Mouse (Mus musculus) embryo, embryonic 9.5 days (tissue): ENCODE measurements around the gene Ankrd2.
A peak's percentile ranks its signal among the peaks of the same experiment; 100 is the strongest.

Experiments used
- DNase-seq: peaks from one replicate; pipeline ENCODE4 v3.0.0-alpha.2; 2017; ENCODE audit errors: extremely low spot score

Ankrd2 gene

DNA sequence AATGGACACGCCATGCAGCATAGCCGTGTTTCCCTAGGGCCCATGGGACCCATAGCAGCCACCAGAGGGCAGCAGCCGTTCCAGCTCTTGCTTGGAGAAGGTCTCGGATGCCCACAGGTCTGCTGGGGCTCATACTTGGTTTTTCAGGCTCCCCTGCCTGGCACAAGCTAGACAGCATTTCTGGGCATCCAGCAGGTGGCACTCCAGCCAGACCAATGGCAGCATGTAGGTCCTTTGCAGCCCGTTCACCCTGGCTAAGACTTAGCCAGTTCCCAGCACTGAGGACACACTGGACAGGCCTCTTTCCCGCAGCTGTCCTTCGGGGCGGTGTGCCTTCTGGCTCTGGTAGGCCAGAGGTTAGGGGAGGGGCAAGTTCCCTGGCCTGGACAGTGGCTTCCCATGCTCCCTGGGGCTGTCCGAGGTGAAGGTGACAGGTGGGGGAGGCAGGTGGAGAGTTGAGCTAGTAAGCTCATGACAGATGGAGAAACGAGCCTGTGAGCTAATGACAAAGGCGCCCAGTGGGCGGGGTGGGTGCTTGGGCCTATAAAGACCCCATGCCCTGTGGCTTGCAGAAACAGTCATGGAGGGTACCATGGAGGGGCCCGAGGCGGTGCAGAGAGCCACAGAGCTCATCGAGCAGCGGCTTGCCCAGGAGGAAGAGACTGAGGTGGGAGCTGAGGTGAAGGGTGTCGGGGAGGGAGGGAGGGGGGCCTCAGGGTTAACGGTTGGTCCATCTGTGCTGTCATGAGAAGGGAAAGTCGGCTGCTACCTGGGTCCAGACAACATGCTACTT lies at the start of gene Ankrd2:
TSS of gene Ankrd2 (plus strand) at position 545 of the 793 bp plus-strand sequence.
- peak; percentile 78 for DNase-seq

DNA sequence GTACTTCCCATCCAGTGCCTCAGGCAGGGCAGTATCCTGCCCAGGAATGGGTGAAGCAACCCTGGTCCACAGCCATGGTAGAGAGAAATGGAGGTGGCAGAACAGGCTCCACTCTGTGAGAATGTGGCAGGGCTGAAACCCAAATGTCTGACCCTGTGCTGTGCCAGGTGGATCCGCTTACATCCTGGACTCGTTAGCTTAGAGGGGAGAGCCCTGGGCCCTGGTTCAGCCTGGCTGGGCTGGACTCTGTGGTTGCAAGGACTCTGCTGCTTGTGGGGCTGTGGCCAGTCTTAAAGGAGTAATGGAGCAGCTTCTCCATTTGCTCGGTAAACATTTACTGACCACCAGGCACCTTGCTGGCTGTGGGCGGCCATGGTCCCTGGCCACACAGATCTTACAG lies 48.6 kb upstream of the Ankrd2 start:
- DNase-seq = no peak

DNA sequence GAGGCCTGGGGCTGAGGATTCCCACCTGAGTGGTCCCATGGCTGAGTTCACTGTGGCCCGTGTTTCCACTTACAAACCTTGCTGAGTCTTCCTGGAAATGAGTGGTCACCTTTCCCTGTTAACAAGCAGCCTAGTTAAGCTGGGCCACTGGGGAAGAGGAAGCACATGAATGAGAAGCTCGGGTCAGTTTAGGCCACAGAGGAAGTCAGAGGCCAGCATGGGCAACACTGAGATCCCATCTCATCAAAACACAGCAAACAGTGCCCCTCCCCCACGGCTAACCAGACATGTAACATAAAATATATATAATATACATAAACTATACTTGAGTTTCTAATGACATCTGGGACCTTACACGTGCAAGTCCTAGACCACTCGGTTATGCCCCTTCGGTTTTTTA lies 46.0 kb upstream of the Ankrd2 start:
- DNase-seq = no peak

DNA sequence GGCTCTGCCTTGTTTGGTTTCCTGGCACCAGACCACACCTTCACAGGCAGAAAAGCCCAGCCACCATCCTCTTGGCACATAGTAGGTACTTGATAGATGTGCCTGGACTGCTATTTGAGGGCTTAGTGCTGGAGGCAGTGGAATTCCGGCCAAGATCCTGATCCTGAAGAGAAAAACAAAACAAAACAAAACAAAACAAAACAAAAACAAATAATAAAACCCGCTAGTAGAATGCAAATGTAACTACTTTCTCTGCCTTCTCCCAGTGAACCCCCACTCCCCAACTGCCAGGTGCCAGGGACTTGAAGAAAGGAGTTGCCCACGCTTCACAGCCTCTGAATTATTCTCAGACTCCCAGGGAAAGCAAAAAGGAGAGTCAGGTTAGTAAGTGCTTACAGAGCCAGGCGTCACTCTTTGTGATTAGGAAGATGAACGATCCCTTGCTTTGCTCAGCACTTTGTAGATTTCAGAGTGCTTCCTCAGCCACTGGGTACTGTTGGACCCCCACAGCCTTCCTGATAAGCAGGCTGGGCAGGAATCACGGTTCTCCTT lies 43.8 kb upstream of the Ankrd2 start:
- no peak for DNase-seq

DNA sequence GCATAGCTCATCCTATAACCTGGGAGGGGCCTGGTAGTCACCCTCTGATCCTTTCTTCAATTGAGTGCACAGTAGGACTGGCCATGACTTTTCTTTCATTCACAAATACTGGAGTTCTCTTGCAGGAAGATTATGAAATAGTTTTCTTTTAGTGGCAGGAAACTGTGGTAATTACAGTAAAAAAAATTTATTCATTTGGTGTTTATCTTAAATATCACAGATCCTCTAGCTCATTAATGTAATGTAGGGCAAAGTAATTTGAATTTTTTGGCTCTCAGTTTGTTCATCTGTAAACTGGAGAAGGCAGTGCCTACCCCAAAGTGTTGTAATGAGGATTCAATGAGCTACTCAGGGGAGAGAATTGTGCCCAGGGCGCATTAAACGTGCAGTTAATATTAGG lies 42.8 kb upstream of the Ankrd2 start:
- no peak for DNase-seq

DNA sequence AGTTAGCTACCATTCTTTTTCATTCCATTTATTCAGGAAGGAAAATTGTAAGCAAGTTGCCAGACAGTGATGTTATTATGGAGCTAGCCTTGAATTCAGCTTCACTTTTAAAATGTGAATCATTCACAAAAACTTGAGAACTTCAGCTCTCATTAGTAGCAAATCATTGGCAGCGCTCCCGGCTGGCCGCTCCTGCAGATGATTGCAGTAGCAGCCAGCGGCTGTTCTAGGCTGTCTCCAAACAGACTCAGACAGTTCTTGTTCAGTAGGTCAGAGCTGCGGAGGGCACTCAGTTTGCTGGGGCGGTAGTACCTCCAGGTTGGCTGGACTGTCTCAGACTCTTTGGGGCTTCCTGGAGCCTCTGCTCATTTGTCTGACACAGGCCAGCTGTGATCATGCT lies 42.3 kb upstream of the Ankrd2 start:
- no peak for DNase-seq

DNA sequence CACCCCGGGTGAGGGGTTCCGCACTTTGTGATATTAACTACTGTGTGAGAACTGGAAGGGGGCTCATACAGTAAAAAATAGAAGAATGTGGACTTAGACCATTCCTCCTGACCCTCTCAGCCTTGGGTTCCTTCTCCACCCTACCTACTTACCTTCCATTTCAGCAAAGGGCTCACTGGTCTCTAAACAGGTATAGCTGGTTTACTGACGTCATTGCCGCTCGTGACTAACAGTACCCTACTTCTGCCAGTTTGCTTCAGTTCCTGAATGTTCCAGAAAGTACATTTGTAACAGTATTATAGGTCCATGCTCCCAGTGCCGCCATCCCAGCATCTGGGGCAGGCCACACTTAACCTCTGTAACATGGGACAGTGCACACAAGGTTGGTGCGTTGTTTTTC lies 41.8 kb upstream of the Ankrd2 start:
- no peak for DNase-seq

DNA sequence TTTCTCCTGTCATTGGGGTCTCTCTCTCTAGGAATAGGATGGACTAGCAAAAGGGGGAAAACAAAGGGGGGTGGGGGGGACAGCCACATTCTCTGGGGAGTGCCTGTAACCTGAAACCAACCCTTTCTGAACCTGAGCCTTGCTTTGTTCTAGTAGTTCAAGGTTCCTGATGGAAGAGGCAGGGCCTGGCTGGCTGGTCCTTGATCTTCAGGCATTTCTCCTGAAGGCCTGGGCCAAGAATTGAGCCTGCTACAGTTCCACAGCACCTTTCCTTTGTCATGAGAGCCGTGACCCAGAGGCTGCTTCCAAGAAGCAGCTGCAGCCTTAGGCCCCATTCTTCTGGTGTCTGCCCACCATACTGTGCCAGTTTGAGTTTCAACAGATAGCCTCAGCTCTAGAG lies 40.3 kb upstream of the Ankrd2 start:
- DNase-seq = no peak

DNA sequence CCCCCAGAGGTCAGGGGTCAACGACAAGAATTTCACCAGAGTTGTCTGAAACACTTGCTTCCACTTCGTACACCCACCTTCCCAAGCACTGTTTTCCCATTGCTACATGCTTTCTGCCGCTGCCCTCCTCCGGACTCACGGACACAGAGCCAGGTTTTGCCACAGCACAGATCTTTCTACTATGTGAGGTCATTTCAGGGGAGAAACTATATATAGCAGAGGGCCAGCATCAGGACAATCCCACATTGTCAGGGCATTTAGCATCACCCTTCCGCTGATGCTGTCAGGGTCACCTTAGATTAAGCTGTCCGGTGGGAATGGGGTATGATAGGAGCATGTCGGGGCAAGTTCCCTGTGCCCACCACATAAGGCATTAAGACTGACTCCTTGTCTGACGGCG lies 38.7 kb upstream of the Ankrd2 start:
- DNase-seq = no peak

DNA sequence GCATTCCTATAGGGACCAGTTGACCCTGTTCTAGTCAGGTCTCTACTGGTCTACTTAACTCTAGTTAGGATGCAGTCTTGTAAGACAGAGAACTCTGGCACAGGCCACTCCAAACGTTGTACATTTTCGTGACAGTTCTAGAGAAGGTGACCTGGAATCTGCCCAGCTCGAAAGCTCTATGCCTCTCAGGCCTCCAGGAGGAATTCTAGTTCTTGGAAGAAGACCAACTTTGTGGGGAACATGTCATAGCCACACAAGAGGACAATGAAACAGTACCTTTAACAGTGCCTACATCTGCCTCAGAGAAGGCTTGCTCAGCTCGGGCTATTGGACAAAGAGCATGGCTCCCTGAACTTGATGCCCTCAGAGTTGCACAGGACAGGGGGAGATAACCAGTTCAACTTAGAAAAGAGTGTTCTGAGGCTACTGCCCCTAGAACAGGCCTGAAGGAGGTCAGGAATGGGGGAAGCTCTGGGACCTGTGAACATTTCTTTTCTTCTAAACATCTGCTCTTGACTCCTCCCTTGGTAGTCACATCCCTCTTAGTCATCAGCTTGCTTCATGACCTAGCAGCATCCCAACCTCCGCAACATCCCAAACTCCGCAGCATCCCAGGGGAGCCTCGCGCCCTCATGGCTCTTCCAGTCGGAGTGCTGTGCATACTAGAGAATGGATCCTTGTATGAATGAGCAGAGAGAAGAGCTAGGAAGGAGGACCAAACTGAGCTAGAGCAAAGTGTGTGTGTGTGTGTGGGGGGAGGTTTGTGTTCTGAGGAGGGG lies 36.8 kb upstream of the Ankrd2 start:
- DNase-seq = no peak

DNA sequence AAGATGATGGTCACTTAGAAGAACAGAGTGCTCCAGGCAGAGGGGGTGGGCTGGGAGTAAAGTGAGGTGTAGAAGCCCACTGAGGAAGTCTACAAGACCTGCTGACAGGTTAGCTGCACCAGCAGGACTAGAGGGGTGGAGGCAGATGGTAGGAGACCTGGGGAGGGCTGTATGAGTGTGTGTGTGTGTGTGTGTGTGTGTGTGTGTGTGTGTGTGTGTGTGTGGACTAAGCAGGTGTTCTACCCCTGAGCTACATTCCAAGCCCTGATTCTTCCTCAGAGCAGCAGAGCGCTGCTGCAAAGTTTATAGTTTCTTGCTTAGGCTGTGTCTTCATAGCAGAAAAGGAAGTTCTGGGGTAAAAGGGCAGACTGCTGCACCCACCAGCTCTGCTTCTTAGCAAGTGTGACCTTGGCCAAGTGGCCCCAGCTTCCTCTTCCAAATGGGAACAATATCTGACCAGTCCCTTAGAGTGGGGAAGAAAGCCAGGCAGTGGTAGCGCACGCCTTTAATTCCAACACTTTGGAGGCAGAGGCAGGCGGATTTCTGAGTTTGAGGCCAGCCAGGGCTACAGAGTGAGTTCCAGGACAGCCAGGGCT lies 36.0 kb upstream of the Ankrd2 start:
- DNase-seq = no peak

DNA sequence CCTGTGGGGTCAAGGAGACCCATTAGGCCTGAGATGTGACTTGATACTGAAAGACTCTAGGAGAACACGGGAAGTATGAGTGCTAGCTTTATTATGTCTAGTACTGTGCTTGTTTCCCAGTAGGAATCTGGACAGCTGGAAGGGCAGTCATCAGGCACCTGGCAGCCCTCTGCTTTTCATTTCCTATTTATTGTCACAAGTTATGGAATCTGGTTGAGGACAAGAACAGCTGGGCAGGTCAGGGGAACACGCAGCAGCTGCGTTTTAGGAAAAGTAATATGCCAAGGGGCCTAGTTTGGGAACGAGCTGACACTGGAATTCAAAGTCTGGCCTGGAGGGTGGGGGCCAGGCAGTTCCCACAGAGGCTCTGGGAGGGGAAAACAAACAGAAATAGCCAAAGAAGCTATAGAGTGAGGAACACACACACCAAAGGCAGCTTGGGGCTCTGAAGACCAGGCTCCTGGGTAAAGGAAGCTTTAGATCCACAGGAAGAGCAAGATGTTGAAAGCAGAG lies 35.3 kb upstream of the Ankrd2 start:
- DNase-seq = no peak

DNA sequence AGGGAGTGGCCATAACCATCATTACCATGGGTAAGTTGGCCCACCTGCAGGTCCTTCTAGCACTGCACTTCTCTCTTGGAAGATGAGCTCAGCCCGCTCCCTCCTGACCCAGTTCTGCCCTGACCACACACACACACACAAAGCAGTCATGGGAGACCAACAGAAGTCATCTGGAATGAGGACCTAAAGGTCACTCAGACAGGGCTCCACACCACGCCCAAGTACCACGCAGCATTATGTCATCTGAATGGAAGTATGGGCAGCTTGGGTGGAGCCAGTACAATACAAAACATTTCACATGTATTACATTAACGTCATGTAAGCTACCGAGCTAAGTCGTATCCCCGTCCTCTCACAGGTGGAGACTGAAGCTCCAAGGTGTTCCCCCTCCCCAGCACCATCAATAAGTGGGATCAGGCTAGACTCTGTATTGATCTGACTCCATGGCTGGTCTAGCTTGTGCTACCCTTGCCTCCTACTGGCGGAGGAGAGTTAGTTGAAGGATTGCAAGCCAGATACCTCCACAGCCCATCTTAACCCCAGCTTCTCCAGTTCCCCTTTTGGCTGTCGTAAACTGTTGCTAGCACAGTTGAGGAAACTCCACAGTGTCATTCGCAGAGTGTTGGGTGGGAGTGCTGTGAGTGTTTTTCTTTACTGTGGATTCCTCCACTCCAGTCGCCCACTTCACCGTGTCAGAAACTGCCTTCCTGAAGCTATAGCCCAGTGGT lies 34.4 kb upstream of the Ankrd2 start:
- no peak for DNase-seq

DNA sequence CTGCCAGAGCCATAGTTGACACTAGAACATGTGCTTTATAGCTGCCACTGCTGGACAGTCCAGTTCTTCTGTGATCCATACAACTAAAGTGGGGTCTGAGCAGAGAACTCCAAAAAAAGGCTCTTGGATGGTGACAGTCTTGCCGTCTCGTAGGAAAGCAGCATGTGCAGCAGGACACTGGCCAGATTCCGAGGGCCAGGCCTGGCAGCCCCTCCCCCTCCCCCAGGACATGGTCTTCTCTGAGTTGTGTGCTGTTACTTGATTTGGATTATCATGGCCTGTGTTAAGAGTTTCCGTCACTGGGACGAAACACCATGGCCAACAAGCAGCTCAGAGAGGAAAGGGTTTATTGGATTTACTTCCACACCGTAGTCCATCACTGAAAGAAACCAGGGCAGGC lies 31.5 kb upstream of the Ankrd2 start:
- DNase-seq = no peak

DNA sequence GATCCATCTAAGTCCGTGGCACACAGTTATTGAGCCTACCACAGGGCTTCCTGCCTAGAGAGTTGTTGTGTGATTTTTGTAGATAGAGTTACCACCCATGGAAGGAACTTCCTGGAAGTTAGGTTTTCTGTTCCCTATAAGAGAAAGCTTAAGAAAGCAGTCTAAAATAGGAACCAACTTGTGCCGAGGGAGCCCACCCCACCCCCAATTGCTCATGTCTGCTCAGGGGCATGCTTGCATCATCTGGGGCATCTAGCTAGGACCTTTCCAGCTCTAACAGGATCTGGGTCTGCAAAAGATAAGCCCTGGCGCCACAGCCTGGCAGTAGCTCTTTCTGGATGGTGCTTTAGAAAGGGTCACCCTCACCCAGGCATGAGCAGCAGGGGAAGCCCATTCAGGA lies 30.2 kb upstream of the Ankrd2 start:
- no peak for DNase-seq

DNA sequence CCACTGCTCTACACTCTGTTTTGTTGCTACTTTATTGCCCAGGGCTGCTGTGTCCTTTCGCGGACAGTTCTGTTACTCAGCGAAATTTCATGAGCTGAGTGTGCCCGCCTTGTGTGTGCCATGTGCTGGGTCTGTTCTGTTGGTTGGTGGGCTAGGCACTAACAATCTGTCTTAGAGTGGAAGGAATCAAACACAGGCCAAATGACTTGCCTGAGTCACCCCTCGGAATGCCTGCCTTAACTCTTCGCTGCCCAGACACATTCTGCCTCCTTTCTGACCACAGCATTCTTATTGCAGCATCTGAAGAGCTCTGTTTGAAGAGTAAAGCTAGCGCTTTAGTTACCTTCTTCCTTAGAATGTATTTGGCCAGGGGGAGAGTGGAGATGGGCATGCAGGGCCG lies 29.2 kb upstream of the Ankrd2 start:
- DNase-seq = no peak

DNA sequence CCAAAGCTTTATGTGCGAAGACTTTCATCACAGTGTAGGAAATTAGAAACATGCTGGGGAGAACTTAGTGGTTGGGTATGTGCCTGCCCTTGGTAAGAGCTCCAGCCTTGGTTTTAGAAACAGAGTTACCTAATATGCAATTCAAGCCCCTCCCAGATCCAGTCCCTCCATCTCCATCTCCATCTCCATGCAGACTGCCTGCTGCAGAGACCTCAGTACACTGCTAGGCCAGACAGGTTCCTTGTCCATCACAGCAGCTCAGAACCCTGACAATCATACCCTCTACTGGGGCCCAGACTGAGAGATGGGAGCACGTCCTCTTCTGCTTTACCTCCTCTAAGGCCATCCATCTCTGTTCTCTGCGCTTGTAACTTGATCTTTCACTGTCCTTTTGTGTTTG lies 27.2 kb upstream of the Ankrd2 start:
- DNase-seq = no peak

DNA sequence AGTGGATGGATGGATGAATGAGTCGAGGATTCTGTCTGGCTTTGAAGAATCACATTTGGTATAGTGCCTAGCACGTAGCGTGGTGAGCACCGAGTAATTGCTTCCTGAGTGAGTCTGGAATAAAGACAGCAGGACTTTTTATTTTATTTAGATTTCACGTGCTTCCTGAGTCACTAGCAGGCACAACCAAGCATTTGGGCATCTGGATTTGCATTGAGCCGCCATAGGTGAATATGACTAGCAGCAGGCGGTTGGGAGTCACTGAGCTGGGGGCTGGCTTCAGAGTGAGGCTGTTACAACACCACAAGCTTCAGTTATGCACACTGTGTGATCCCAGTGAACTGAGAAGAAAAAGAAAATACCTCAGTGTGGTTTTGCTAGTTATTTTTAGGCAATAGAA lies 26.7 kb upstream of the Ankrd2 start:
- DNase-seq = no peak

DNA sequence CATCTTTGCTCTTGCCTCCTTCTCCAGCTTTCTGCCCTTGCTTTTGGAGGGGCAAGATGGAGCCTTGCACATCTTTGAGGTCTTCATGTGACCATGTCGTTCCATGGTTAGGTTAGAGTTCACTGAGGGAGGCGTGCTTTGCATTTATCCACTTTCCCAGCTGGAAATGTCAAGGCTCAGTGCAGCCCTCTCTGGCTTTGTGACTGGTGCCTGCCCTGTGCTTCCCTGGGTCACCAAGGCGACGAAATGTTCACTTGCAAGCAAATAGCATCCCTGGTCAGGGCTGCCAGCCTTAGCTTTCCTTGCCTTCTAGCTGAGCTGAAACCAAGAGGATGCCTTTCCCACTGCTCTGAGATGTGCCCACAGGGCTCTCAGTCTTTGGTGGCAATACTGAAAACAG lies 25.4 kb upstream of the Ankrd2 start:
- no peak for DNase-seq

DNA sequence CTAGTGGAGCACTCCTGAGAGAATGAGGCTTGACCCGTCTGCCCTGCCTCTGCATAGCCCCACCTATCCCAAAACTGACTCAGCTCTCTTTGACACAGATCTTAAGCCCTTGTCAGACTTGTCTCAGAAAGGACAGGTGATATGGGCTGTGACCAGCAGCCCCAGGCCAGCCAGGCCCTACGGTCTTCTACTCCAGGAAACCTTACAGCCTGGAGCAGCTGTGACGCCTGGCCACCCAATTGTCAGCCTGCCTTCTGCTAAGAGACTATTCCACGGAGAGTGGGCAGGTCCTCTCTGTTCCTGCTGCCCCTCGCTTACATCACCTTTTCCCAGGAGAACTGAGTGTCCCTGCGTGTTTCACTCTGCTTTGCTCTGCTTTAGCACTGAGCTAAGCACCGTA lies 24.7 kb upstream of the Ankrd2 start:
- no peak for DNase-seq

DNA sequence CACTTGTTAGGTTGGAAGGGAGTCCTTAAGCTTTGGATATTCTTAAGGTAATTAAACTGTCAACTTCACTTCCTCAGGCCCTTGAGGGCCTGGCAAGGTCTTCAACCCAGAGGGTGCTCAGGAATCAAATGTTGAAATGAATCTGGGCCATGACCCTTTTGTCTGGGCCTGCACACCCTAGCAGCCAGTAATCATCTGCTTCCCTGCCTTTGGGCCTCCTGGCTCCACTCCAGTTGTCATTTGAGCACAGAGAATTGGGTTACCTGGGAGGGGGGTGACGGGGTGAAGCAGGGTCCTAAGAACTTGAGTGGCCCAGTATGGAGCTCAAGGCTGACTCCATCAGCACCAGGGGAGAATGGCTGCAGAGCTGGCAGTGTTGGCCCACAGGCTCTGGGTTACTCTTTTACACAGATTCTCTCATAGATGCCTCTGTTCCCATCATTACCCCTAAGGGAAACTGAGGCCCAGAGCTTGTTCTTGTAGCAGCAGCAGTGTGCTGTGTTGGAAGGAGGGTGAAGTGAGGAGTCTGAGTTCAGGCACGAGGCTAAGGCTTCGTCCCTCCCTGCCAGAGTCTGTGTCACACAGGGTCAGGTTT lies 21.5 kb upstream of the Ankrd2 start:
- no peak for DNase-seq
